Mouse (Mus musculus): Measurements from ENCODE around the gene Akr1c20. TPM values are rescaled to one million over a fixed set of nuclear protein-coding genes. Genes with fewer than 3 reads are reported as not detected.

Akr1c20 gene
- total RNA-seq (2021): not detected
- long read RNA-seq: 0 reads

DNA sequence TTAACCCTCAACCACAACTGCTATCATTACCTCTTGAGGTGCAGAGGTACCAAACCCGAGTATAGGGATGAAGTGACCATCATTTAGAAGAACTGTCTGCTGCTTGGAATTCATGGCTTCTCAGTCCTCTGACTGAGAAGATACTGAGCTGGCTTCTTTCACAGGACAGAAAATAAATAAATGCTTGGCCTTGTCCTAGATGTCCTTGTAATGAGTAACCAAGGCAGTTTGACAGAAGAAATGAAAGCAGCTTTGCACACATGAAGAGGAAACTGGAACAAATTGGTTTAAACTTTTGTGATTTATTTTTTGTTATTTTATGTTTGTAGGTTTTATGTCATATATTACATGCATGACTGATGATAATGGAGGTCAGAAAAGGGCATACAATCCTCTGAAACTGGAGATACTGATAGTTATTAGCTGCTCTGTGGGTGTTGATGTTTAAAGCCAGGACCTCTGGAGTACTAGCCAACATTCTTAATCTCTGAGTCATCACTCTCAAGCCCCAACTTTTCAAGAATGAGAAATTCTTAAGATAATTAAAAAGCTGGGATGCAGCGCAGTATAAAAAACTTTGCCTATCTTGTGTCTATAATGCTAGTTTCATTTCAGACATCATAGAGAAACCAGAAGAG is at the start of gene Akr1c20:
Gene Akr1c20 (minus strand): TSS at position 145 of the 638 bp plus-strand sequence.
- DNase-seq (ENCODE audit: low spot score in 2 of 2): no peak

- DNase-seq (ENCODE audit: low spot score in 2 of 2): no peak
Measured at GRCm38 (mm10) chr13:4565996-4566395, 42.9 kb upstream of the Akr1c20 start.

- DNase-seq (ENCODE audit: low spot score in 2 of 2): no peak
Measured at GRCm38 (mm10) chr13:4560500-4560899, 37.4 kb upstream of the Akr1c20 start.

DNA sequence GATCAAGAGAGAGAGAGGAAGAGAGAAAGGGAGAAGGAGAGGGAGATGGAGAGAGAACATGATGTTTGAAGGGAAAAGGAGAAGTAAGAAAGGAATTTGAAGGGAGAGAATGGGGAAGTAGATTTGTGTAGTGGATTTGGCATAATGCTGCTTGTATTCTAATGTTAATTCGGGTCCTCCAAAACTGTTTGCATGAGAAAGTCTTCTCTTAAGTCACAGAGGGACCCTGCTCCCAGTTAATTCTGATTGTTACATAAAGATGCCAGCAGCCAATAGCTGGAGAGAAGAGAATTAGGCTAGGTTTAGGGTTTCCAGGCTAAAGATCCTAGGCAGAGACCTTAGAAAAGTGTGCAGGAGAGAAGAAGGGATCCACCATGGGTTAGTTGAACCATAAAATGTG is 36.0 kb upstream of the Akr1c20 start:
- DNase-seq (ENCODE audit: low spot score in 2 of 2): no peak

- DNase-seq (ENCODE audit: low spot score in 2 of 2): no peak
Measured at GRCm38 (mm10) chr13:4514811-4515210, 8.3 kb downstream of the Akr1c20 start.

- DNase-seq (ENCODE audit: low spot score in 2 of 2): no peak
Measured at GRCm38 (mm10) chr13:4467896-4468295, 55.2 kb downstream of the Akr1c20 start.

DNA sequence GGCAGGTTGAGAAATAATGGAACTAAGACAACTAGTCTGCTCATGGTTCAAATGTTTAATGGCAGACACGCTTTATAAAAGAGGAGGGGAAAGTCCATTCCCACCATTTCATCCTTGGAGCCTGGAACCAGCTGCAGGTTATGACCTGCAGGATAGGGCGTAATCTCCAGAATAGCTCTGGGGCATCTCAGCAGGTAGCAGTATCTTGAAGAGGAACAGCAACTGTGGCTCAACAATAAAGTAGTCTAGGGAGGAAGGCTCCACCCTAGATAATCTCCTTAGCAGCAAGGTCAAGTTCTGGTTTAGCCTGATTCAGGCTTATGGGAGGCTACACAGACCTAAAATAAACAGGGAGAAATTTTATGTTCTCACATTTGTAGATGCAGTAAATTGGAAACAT is 57.5 kb downstream of the Akr1c20 start:
- no peak for DNase-seq (ENCODE audit: low spot score in 2 of 2)

Other genes starting within 250 kb of the Akr1c20 start
- not detected for gene Akr1c12, start 243.9 kb downstream of the Akr1c20 start, total RNA-seq (2021)
- not detected for gene Akr1c6, start 89.0 kb downstream of the Akr1c20 start, total RNA-seq (2021)
- not detected for gene Akr1c21, start 50.7 kb upstream of the Akr1c20 start, total RNA-seq (2021)
- gene Akr1e1, start 85.8 kb upstream of the Akr1c20 start, total RNA-seq (2021): 10 to 100 TPM; 22.7 to 23.6 TPM